Mouse (Mus musculus): ENCODE measurements at regions not wholly inside any gene's neighbourhood (a gene's known extent, or its start where the extent isn't known, plus 50 kb on each side); places are given as distances from the start of the nearest gene placed in this dataset.
A peak's percentile ranks its signal among the peaks of the same experiment; 100 is the strongest.
"Not testable (repeated sequence)": the region's sequence is repeated elsewhere in the genome, so short reads cannot be mapped to it uniquely, and the experiment has no call there.

GRCm38 (mm10) chr3:96374343-96374624 is 77.8 kb downstream of the BC107364 start:
- WGBS (ENCODE audit: insufficient replicate concordance), result no CpG with 5 or more reads among the region's 4 CpGs
- H3K36me3 ChIP-seq (replicated peaks; ENCODE audit: insufficient read depth, low read length); ATAC-seq: not testable (repeated sequence)

GRCm38 (mm10) chr3:96373600-96374342 is 78.3 kb downstream of the BC107364 start:
- H3K9me3 ChIP-seq (ENCODE audit: low read length); H3K9ac ChIP-seq (replicated peaks); H3K27ac ChIP-seq (ENCODE audit: low read depth); H3K4me3 ChIP-seq (ENCODE audit: low read depth, low read length); H3K4me1 ChIP-seq (ENCODE audit: insufficient read depth); H3K4me2 ChIP-seq (ENCODE audit: low read depth, low read length); H3K36me3 ChIP-seq (replicated peaks; ENCODE audit: insufficient read depth, low read length); DNase-seq; H3K27me3 ChIP-seq (ENCODE audit: insufficient read depth, low read length): not testable (repeated sequence)
- peak; percentile 90 for ATAC-seq
- no CpG with 5 or more reads among the region's 43 CpGs for WGBS (ENCODE audit: insufficient replicate concordance)

More at GRCm38 (mm10) chr3:96374343-96374624, 77.8 kb downstream of the BC107364 start:
- H3K4me2 ChIP-seq (ENCODE audit: low read depth, low read length); H3K4me3 ChIP-seq (ENCODE audit: low read depth, low read length); H3K27me3 ChIP-seq (ENCODE audit: insufficient read depth, low read length); DNase-seq; H3K27ac ChIP-seq (ENCODE audit: low read depth); H3K9ac ChIP-seq (replicated peaks); H3K9me3 ChIP-seq (ENCODE audit: low read length); H3K4me1 ChIP-seq (ENCODE audit: insufficient read depth): not testable (repeated sequence)

- H3K9me3 ChIP-seq (ENCODE audit: low read length); ATAC-seq: not testable (repeated sequence)
Measured at GRCm38 (mm10) chr3:96362581-96362980, 68.8 kb upstream of the Fcgr1 start.

GRCm38 (mm10) chr3:96360816-96361215 is 67.0 kb upstream of the Fcgr1 start:
- peaks cover 12% of the 10 kb centered on the region; the same call in 1 of the 2 replicates for H3K27me3 ChIP-seq (ENCODE audit: insufficient read depth, low read length)
- no peak overlapping the region for H3K9ac ChIP-seq (replicated peaks)
- H3K4me1 ChIP-seq (ENCODE audit: insufficient read depth), result no peaks in the 10 kb centered on the region
- no peak overlapping the region for H3K4me3 ChIP-seq (ENCODE audit: low read depth, low read length)
- H3K36me3 ChIP-seq (replicated peaks; ENCODE audit: insufficient read depth, low read length), result no peaks in the 10 kb centered on the region
- no peak overlapping the region for H3K4me2 ChIP-seq (ENCODE audit: low read depth, low read length)
- H3K27ac ChIP-seq (ENCODE audit: low read depth), result no peak overlapping the region
- DNase-seq, result peak; percentile 4
- ATAC-seq, result no peak
- no peaks in the 10 kb centered on the region for H3K9me3 ChIP-seq (ENCODE audit: low read length)
- 47% methylated on average over 3 of the region's 3 CpGs for WGBS (ENCODE audit: insufficient replicate concordance)
- no peak for TF ChIP-seq EP300 (IDR thresholded peaks at IDR 0.05; ENCODE audit: low read depth)
- no peak for TF ChIP-seq CTCF (IDR thresholded peaks at IDR 0.05; ENCODE audit: low read depth)

More at GRCm38 (mm10) chr3:96362581-96362980, 68.8 kb upstream of the Fcgr1 start:
- H3K4me1 ChIP-seq (ENCODE audit: insufficient read depth); H3K4me2 ChIP-seq (ENCODE audit: low read depth, low read length); H3K27ac ChIP-seq (ENCODE audit: low read depth); H3K4me3 ChIP-seq (ENCODE audit: low read depth, low read length); H3K9ac ChIP-seq (replicated peaks); H3K36me3 ChIP-seq (replicated peaks; ENCODE audit: insufficient read depth, low read length): not testable (repeated sequence)
- WGBS (ENCODE audit: insufficient replicate concordance), result 28% methylated on average over 10 of the region's 10 CpGs
- peaks cover 12% of the 10 kb centered on the region; the same call in 1 of the 2 replicates for H3K27me3 ChIP-seq (ENCODE audit: insufficient read depth, low read length)
- peak; percentile 11 for DNase-seq

GRCm38 (mm10) chr3:96360214-96360536 is 66.4 kb upstream of the Fcgr1 start:
- H3K36me3 ChIP-seq (replicated peaks; ENCODE audit: insufficient read depth, low read length); H3K9me3 ChIP-seq (ENCODE audit: low read length); DNase-seq; H3K4me3 ChIP-seq (ENCODE audit: low read depth, low read length); H3K4me1 ChIP-seq (ENCODE audit: insufficient read depth); H3K27ac ChIP-seq (ENCODE audit: low read depth); H3K9ac ChIP-seq (replicated peaks); H3K4me2 ChIP-seq (ENCODE audit: low read depth, low read length): not testable (repeated sequence)
- peak; percentile 79 for ATAC-seq
- 0% methylated on average over 2 of the region's 21 CpGs for WGBS (ENCODE audit: insufficient replicate concordance)
- peaks cover 12% of the 10 kb centered on the region; the same call in 1 of the 2 replicates for H3K27me3 ChIP-seq (ENCODE audit: insufficient read depth, low read length)

- ATAC-seq, result peak; percentile 88
- H3K4me1 ChIP-seq (ENCODE audit: insufficient read depth); H3K36me3 ChIP-seq (replicated peaks; ENCODE audit: insufficient read depth, low read length); DNase-seq; H3K4me2 ChIP-seq (ENCODE audit: low read depth, low read length); H3K4me3 ChIP-seq (ENCODE audit: low read depth, low read length); H3K27ac ChIP-seq (ENCODE audit: low read depth); H3K9ac ChIP-seq (replicated peaks); H3K9me3 ChIP-seq (ENCODE audit: low read length): not testable (repeated sequence)
- peaks cover 12% of the 10 kb centered on the region; the same call in 1 of the 2 replicates for H3K27me3 ChIP-seq (ENCODE audit: insufficient read depth, low read length)
- no CpG with 5 or more reads among the region's 26 CpGs for WGBS (ENCODE audit: insufficient replicate concordance)
Measured at GRCm38 (mm10) chr3:96359507-96360213, 65.9 kb upstream of the Fcgr1 start.

GRCm38 (mm10) chr3:96351623-96352022 is 57.9 kb upstream of the Fcgr1 start:
- not testable (repeated sequence) for H3K27ac ChIP-seq (ENCODE audit: low read depth); H3K4me2 ChIP-seq (ENCODE audit: low read depth, low read length); ATAC-seq; H3K9ac ChIP-seq (replicated peaks); H3K27me3 ChIP-seq (ENCODE audit: insufficient read depth, low read length); H3K36me3 ChIP-seq (replicated peaks; ENCODE audit: insufficient read depth, low read length); H3K4me1 ChIP-seq (ENCODE audit: insufficient read depth); DNase-seq; H3K4me3 ChIP-seq (ENCODE audit: low read depth, low read length); H3K9me3 ChIP-seq (ENCODE audit: low read length)
- no CpG with 5 or more reads among the region's 6 CpGs for WGBS (ENCODE audit: insufficient replicate concordance)

- H3K4me3 ChIP-seq (ENCODE audit: low read depth, low read length); H3K4me2 ChIP-seq (ENCODE audit: low read depth, low read length); H3K27me3 ChIP-seq (ENCODE audit: insufficient read depth, low read length); H3K4me1 ChIP-seq (ENCODE audit: insufficient read depth); ATAC-seq; DNase-seq; H3K9me3 ChIP-seq (ENCODE audit: low read length); H3K27ac ChIP-seq (ENCODE audit: low read depth); H3K9ac ChIP-seq (replicated peaks); H3K36me3 ChIP-seq (replicated peaks; ENCODE audit: insufficient read depth, low read length): not testable (repeated sequence)
- WGBS (ENCODE audit: insufficient replicate concordance), result no CpG with 5 or more reads among the region's 13 CpGs
Measured at GRCm38 (mm10) chr3:96350985-96351384, 57.2 kb upstream of the Fcgr1 start.

GRCm38 (mm10) chr3:96346543-96346942 is 52.8 kb upstream of the Fcgr1 start:
- H3K4me1 ChIP-seq (ENCODE audit: insufficient read depth); H3K9ac ChIP-seq (replicated peaks); H3K27ac ChIP-seq (ENCODE audit: low read depth); DNase-seq; H3K36me3 ChIP-seq (replicated peaks; ENCODE audit: insufficient read depth, low read length); H3K9me3 ChIP-seq (ENCODE audit: low read length); ATAC-seq; H3K4me2 ChIP-seq (ENCODE audit: low read depth, low read length); H3K4me3 ChIP-seq (ENCODE audit: low read depth, low read length): not testable (repeated sequence)
- H3K27me3 ChIP-seq (ENCODE audit: insufficient read depth, low read length), result peaks cover 26% of the 10 kb centered on the region
- WGBS (ENCODE audit: insufficient replicate concordance), result no CpG with 5 or more reads among the region's 17 CpGs
